Mouse (Mus musculus) neural tube, embryonic 11.5 days (tissue): ENCODE measurements around the gene Chchd5. TPM values are rescaled to one million over a fixed set of nuclear protein-coding genes. Genes with fewer than 3 reads are reported as not detected.

Experiments used
- ATAC-seq: fragments of 200-750 bp; cut with Nextera tagmentation; 2 replicates; pipeline ENCODE4 v1.8.0; 2017; ENCODE audit warnings: moderate number of reproducible peaks, mild to moderate bottlenecking, moderate TSS enrichment, moderate library complexity; ENCODE audit not compliant: insufficient read depth, low FRiP score, low TSS enrichment
- DNase-seq: peaks from one replicate; pipeline ENCODE4 v3.0.0-alpha.2; 2015; ENCODE audit warnings: low spot score
- H3K27ac ChIP-seq: fragments of 300-500 bp; sonication (generic); 2 replicates; pipeline ENCODE4 v1.5.1; 2014; ENCODE audit warnings: low read depth, mild to moderate bottlenecking, low read length
- H3K27me3 ChIP-seq: fragments of 300-500 bp; sonication (generic); 2 replicates; pipeline ENCODE4 v1.6.1; 2014; ENCODE audit warnings: mild to moderate bottlenecking, low read length, mixed read lengths; ENCODE audit not compliant: control insufficient read depth, insufficient read depth
- H3K36me3 ChIP-seq: fragments of 300-500 bp; sonication (generic); 2 replicates; pipeline ENCODE4 v1.6.1; 2014; ENCODE audit warnings: mild to moderate bottlenecking, low read length, moderate library complexity, mixed read lengths; ENCODE audit not compliant: control insufficient read depth, insufficient read depth
- H3K4me1 ChIP-seq: fragments of 300-500 bp; sonication (generic); 2 replicates; pipeline ENCODE4 v1.6.1; 2014; ENCODE audit warnings: low read length, mixed read lengths; ENCODE audit not compliant: control insufficient read depth, insufficient read depth
- H3K4me2 ChIP-seq: fragments of 300-500 bp; sonication (generic); 2 replicates; pipeline ENCODE4 v1.6.1; 2014; ENCODE audit warnings: low read depth, mild to moderate bottlenecking, moderate library complexity
- H3K4me3 ChIP-seq: fragments of 300-500 bp; sonication (generic); 2 replicates; pipeline ENCODE4 v1.5.1; 2014; ENCODE audit warnings: low read depth, low read length
- H3K9ac ChIP-seq: fragments of 300-500 bp; sonication (generic); 2 replicates; pipeline ENCODE4 v1.6.1; 2014; ENCODE audit warnings: mild to moderate bottlenecking, low read length
- H3K9me3 ChIP-seq: fragments of 300-500 bp; sonication (generic); 2 replicates; pipeline ENCODE4 v1.6.1; 2016; ENCODE audit warnings: low read length; ENCODE audit not compliant: control insufficient read depth
- WGBS: fragments of 180-500 bp; shearing (Covaris S2); extraction: QIAGEN DNeasy Blood & Tissue Kit; methylation state at CpG from one replicate; pipeline ENCODE4 v1.1.7; 2014; 5-methylcytosine and 5-hydroxymethylcytosine counted together
- polyA plus RNA-seq: library from polyadenylated mRNA; unstranded; fragments of >200 nt; fragmentation: Nextera tagmentation; extraction: Ambion mirVana; gene quantifications from 2 replicates; pipeline ENCODE4 v1.2.1, GENCODE M21; 2014

Chchd5 gene
- polyA plus RNA-seq, 1 experiment from 2014 or later, result 26.4 TPM

DNA sequence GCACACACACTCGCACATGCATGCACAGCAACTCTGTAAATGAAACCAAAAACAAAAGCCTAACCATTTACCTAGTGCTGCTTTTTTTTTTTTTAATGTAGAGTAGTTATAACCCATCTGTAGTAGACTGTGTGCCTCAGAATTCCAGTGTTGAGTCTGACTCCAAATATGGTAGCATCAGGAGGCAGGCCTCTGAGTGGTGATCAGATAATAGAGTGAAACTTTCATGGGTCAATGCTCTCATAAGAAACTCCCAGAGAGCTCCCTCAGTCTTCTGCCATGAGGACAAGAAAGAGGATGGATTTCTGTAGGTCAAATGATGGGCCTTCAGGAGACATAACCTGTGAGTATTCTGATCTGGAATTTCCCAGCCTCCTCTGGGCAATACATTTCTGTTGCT lies 52.9 kb downstream of the Chchd5 start:
- H3K4me1 ChIP-seq, result no peaks in the 10 kb centered on the region
- ATAC-seq, result no peak
- DNase-seq, result no peak
- H3K36me3 ChIP-seq, result no peaks in the 10 kb centered on the region
- H3K27me3 ChIP-seq, result no peaks in the 10 kb centered on the region
- H3K9ac ChIP-seq, result no peak overlapping the region
- no peak overlapping the region for H3K4me2 ChIP-seq
- no peaks in the 10 kb centered on the region for H3K9me3 ChIP-seq
- no peak overlapping the region for H3K27ac ChIP-seq
- WGBS, result 97% methylated on average over 1 of the region's 1 CpGs
- no peak overlapping the region for H3K4me3 ChIP-seq

DNA sequence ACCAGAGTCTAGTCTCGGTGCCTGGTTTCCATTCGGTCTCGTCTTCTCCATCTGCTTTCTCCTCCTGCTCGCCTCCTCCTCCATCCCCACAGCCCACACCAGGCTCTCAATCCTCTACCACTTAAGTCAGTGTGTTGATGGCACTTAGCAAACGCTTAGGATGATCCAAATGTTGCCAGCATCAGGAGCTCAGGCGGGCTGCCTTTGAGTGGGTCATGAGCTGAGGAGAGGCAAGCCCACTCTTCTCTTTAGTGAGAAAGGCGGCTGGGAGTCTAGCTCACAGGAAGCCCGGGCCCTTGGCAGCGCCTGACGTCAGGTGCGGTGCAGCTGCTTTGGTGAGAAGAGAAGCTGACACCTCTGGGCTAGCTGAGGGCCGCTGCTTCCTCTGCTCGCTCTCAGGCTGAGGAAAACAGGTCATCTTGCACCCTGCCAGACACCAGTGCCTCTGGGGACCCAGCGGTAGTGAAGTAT lies 54.1 kb downstream of the Chchd5 start:
- no peaks in the 10 kb centered on the region for H3K27me3 ChIP-seq

More for the DNA sequence above, 54.1 kb downstream of the Chchd5 start:
- Histone ChIP-seq H3K36me3 (no peaks in the 10 kb centered on the region), H3K9ac (no peak overlapping the region), H3K4me1 (no peaks in the 10 kb centered on the region), H3K9me3 (no peaks in the 10 kb centered on the region), H3K4me2 (no peak overlapping the region), H3K27ac (no peak overlapping the region), H3K4me3 (no peak overlapping the region)
- no peak for DNase-seq
- ATAC-seq, result no peak
- 66% methylated on average over 14 of the region's 14 CpGs for WGBS

Other genes starting within 250 kb of the Chchd5 start
- gene Zc3h8, start 185.6 kb upstream of the Chchd5 start, polyA plus RNA-seq, result 9.1 and 9.9 TPM in 2 replicates
- 1.5 and 1.6 TPM in 2 replicates for gene Zc3h6, start 162.3 kb upstream of the Chchd5 start, polyA plus RNA-seq
- 15.8 and 17.9 TPM in 2 replicates for gene Gm10762, start 162.0 kb upstream of the Chchd5 start, polyA plus RNA-seq
- gene Vinac1, start 81.5 kb upstream of the Chchd5 start, polyA plus RNA-seq, result 0.19 and 0.24 TPM in 2 replicates
- 19.6 and 21.3 TPM in 2 replicates for gene Ttl, start 63.8 kb upstream of the Chchd5 start, polyA plus RNA-seq
- 18.2 and 19.4 TPM in 2 replicates for gene Polr1b, start 28.7 kb upstream of the Chchd5 start, polyA plus RNA-seq
- gene Slc20a1, start 69.1 kb downstream of the Chchd5 start, polyA plus RNA-seq, result 50.8 and 56.5 TPM in 2 replicates
- gene Ckap2l, start 167.5 kb downstream of the Chchd5 start, polyA plus RNA-seq, result 74.6 and 78.9 TPM in 2 replicates
- 0.16 TPM in 1 of 2 replicates, not detected in the other for gene Il1a, start 180.3 kb downstream of the Chchd5 start, polyA plus RNA-seq
- not detected in 2 replicates for gene Il1b, start 241.4 kb downstream of the Chchd5 start, polyA plus RNA-seq